Mouse (Mus musculus): ENCODE measurements at regions not wholly inside any gene's neighbourhood (a gene's known extent, or its start where the extent isn't known, plus 50 kb on each side); places are given as distances from the start of the nearest gene placed in this dataset.

DNA sequence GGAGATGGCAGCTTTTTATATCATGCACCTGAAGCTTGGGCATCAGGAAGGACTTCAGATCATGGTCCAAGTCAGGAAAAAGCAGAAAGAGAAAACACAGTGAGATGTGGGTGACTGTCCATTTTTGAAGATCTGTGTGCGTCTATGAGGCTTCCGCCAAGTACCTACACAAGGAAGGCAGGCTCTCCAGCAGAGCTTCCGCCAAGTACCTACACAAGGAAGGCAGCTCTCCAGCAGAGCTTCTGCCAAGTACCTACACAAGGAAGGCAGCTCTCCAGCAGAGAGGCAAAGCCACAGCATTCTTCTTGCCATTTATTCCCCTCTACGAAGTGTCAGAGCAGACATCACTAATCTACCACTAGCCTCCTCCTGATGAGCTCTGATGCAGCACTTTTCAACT, 231.1 kb upstream of the Eif4g2 start:
- no peak for TF ChIP-seq POLR2A (IDR thresholded peaks at IDR 0.05; ENCODE audit: insufficient read depth, low read depth, low read length)
- no peak for TF ChIP-seq CTCF (IDR thresholded peaks at IDR 0.05; ENCODE audit: insufficient read depth, low read depth, low read length)
